ENCODE assay signal across 14 mouse cellular contexts in genomic region chr14:50895407-50895806, GRCm38 (mm10). TPM values are rescaled to one million over a fixed set of nuclear protein-coding genes. Genes with fewer than 3 reads are reported as not detected.
DNase-seq lines count a peak whose midpoint lies in the region; ATAC-seq and TF ChIP-seq lines count a peak whose summit lies in the region.
"Had no signal": no experiment of that assay in that cellular context is flagged by ENCODE, and none has a peak within 500 bp of the region (broad histone marks: within the 10 kb centered on the region; RNA-seq: fewer than 3 reads in every experiment).

No protein-coding gene starts in this region.

- H3K36me3 ChIP-seq in heart, adult 2 months (ENCODE audit: control insufficient read depth, insufficient read depth, low read length): no peaks in the 10 kb centered on the region
- no peaks in the 10 kb centered on the region for H3K36me3 ChIP-seq in heart, embryonic 10.5 days
- H3K36me3 ChIP-seq in liver, postnatal 0 days (replicated peaks; ENCODE audit: insufficient read depth, low read length): no peaks in the 10 kb centered on the region
- H3K36me3 ChIP-seq in liver, embryonic 11.5 days (ENCODE audit: control insufficient read depth, insufficient read depth, low read length): no peaks in the 10 kb centered on the region
- H3K36me3 ChIP-seq in kidney, adult 2 months (ENCODE audit: control insufficient read depth, insufficient read depth, low read length): no peaks in the 10 kb centered on the region
- H3K36me3 ChIP-seq: embryonic facial prominence, embryonic 15.5 days; limb, embryonic 15.5 days; midbrain, embryonic 15.5 days had no signal

- no peak for TF ChIP-seq EP300 in heart, adult 2 months (IDR thresholded peaks at IDR 0.05; ENCODE audit: insufficient read depth, low read depth, low read length)
- TF ChIP-seq EP300 in liver, postnatal 0 days (IDR thresholded peaks at IDR 0.05; ENCODE audit: low read depth): no peak

- TF ChIP-seq CTCF in heart, adult 2 months (IDR thresholded peaks at IDR 0.05): no peak
- no peak for TF ChIP-seq CTCF in liver, postnatal 0 days (IDR thresholded peaks at IDR 0.05; ENCODE audit: low read depth)
- no peak for TF ChIP-seq CTCF in kidney, adult 2 months (conservative IDR thresholded peaks at IDR 0.05; ENCODE audit: insufficient read depth, insufficient read length, low read depth, low read length)

- peaks cover 4% of the 10 kb centered on the region for H3K4me1 ChIP-seq in heart, adult 2 months (ENCODE audit: control insufficient read depth, insufficient read depth, low read length)
- peaks cover 14% of the 10 kb centered on the region for H3K4me1 ChIP-seq in heart, embryonic 10.5 days
- peaks cover 8% of the 10 kb centered on the region for H3K4me1 ChIP-seq in liver, postnatal 0 days (ENCODE audit: insufficient read depth)
- H3K4me1 ChIP-seq in liver, embryonic 11.5 days (replicated peaks; ENCODE audit: control insufficient read depth, insufficient read depth, low read length): 0 out of 2 replicates have a peak, but pooled peaks cover 3% of the 10 kb centered on the region
- no peaks in the 10 kb centered on the region for H3K4me1 ChIP-seq in kidney, adult 2 months (ENCODE audit: control insufficient read depth, insufficient read depth, low read length)

- H3K9me3 ChIP-seq in heart, embryonic 10.5 days: no peaks in the 10 kb centered on the region
- 0 out of 2 replicates have a peak, but pooled peaks cover 3% of the 10 kb centered on the region for H3K9me3 ChIP-seq in liver, postnatal 0 days (ENCODE audit: low read length)
- H3K9me3 ChIP-seq in liver, embryonic 11.5 days (ENCODE audit: control insufficient read depth, low read length): no peaks in the 10 kb centered on the region
- H3K9me3 ChIP-seq: embryonic facial prominence, embryonic 15.5 days; limb, embryonic 15.5 days; midbrain, embryonic 15.5 days had no signal

- H3K4me3 ChIP-seq in heart, adult 2 months: peak overlapping the region; percentile 32
- no peak overlapping the region for H3K4me3 ChIP-seq in heart, embryonic 10.5 days
- H3K4me3 ChIP-seq in liver, postnatal 0 days (ENCODE audit: low read depth, low read length): no peak overlapping the region
- H3K4me3 ChIP-seq in liver, embryonic 11.5 days (ENCODE audit: low read depth, low read length): no peak overlapping the region
- no peak overlapping the region for H3K4me3 ChIP-seq in kidney, adult 2 months (ENCODE audit: insufficient read depth, low read depth, low read length)

- ATAC-seq in liver, postnatal 0 days: no peak
- ATAC-seq in liver, embryonic 11.5 days (replicated peaks; ENCODE audit: low FRiP score): no peak

- no peaks in the 10 kb centered on the region for H3K79me2 ChIP-seq in heart, adult 2 months (replicated peaks; ENCODE audit: control insufficient read depth, insufficient read depth, low read length)

- TF ChIP-seq POLR2A in heart, adult 2 months (IDR thresholded peaks at IDR 0.05; ENCODE audit: insufficient read depth, low read depth, low read length): no peak
- no peak for TF ChIP-seq POLR2A in kidney, adult 2 months (IDR thresholded peaks at IDR 0.05; ENCODE audit: low read depth, low read length)

- no peak overlapping the region for H3K4me2 ChIP-seq in liver, postnatal 0 days (ENCODE audit: low read depth, low read length)
- H3K4me2 ChIP-seq in liver, embryonic 11.5 days: no peak overlapping the region

- intact Hi-C loops in heart, adult 2 months (cut with DNase I): no loop called here

- peak overlapping the region; percentile 91 for H3K27ac ChIP-seq in heart, adult 2 months
- no peak overlapping the region for H3K27ac ChIP-seq in heart, embryonic 10.5 days
- H3K27ac ChIP-seq in liver, postnatal 0 days (ENCODE audit: low read depth): peak overlapping the region; percentile 78
- no peak overlapping the region for H3K27ac ChIP-seq in liver, embryonic 11.5 days (ENCODE audit: low read depth, low read length)
- no peak overlapping the region for H3K27ac ChIP-seq in kidney, adult 2 months (ENCODE audit: insufficient read depth, low read depth, low read length)
- H3K27ac ChIP-seq: embryonic facial prominence, embryonic 15.5 days; kidney, postnatal 0 days; limb, embryonic 15.5 days; midbrain, embryonic 15.5 days had no signal

- H3K9ac ChIP-seq in heart, adult 2 months (ENCODE audit: low read depth, low read length): no peak overlapping the region
- H3K9ac ChIP-seq in liver, postnatal 0 days (replicated peaks): no peak overlapping the region
- no peak overlapping the region for H3K9ac ChIP-seq in liver, embryonic 11.5 days (ENCODE audit: low read depth, low read length)
- H3K9ac ChIP-seq: embryonic facial prominence, embryonic 15.5 days; limb, embryonic 15.5 days had no signal

- no peaks in the 10 kb centered on the region for H3K27me3 ChIP-seq in heart, adult 2 months (ENCODE audit: control insufficient read depth, insufficient read depth, low read length)
- peaks cover 39% of the 10 kb centered on the region for H3K27me3 ChIP-seq in heart, embryonic 10.5 days (ENCODE audit: insufficient read depth, poor library complexity, severe bottlenecking)
- H3K27me3 ChIP-seq in liver, postnatal 0 days (ENCODE audit: insufficient read depth, low read length): no peaks in the 10 kb centered on the region
- peaks cover 12% of the 10 kb centered on the region for H3K27me3 ChIP-seq in liver, embryonic 11.5 days (replicated peaks; ENCODE audit: control insufficient read depth, insufficient read depth, low read length)
- H3K27me3 ChIP-seq in kidney, adult 2 months (replicated peaks; ENCODE audit: control insufficient read depth, insufficient read depth, low read length): no peaks in the 10 kb centered on the region

- no peak for DNase-seq in heart, adult 2 months
- no peak for DNase-seq in heart, embryonic 10.5 days (ENCODE audit: low spot score)
- no peak for DNase-seq in liver, postnatal 0 days
- no peak for DNase-seq in liver, embryonic 11.5 days (ENCODE audit: low spot score)
- DNase-seq in cerebellum, postnatal 14 days: peak; percentile 16 to 29
- DNase-seq in right cerebral cortex, postnatal 10 days (ENCODE audit: low spot score in 2 of 2): no peak
- DNase-seq in kidney, adult 2 months: no peak
- DNase-seq: thymus, postnatal 14 days had no signal

RNA-seq across cellular contexts. Expression of gene Klhl33, which starts 1.9 kb away (rescaled TPM):
- total RNA-seq in heart, adult 2 months (2021): 10 to 100 TPM; 22.3 to 25.8 TPM
- 14.4 and 26.7 TPM in 2 replicates for polyA plus RNA-seq in heart, adult 2 months (2012; rRNA removed)
- 0.19 TPM in 1 of 2 replicates, not detected in the other for polyA plus RNA-seq in heart, embryonic 10.5 days (2016; fragmentation: Nextera tagmentation; extraction: Ambion mirVana)
- polyA plus RNA-seq in liver, postnatal 0 days (2015; fragmentation: Nextera tagmentation; extraction: Ambion mirVana): 0.13 and 0.20 TPM in 2 replicates
- polyA plus RNA-seq in liver, embryonic 11.5 days (2014; fragmentation: Nextera tagmentation; extraction: Ambion mirVana): 0.34 and 0.47 TPM in 2 replicates
- polyA plus RNA-seq in kidney, adult 2 months (2012; rRNA removed): 0.34 and 1.2 TPM in 2 replicates
- total RNA-seq: megakaryocyte-erythroid progenitor cell, adult 5-6 weeks had no signal
- polyA plus RNA-seq: hindbrain, embryonic 11.5 days had no signal

RNA-seq across cellular contexts. Expression of gene Tep1, which starts 25.0 kb away (rescaled TPM):
- total RNA-seq in heart, adult 2 months (2021): 10 to 100 TPM; 10.1 to 12.2 TPM
- polyA plus RNA-seq in heart, adult 2 months (2012; rRNA removed): 11.9 and 14.7 TPM in 2 replicates
- polyA plus RNA-seq in heart, embryonic 10.5 days (2016; fragmentation: Nextera tagmentation; extraction: Ambion mirVana): 4.6 and 6.2 TPM in 2 replicates
- 6.2 and 6.6 TPM in 2 replicates for polyA plus RNA-seq in liver, postnatal 0 days (2015; fragmentation: Nextera tagmentation; extraction: Ambion mirVana)
- polyA plus RNA-seq in liver, embryonic 11.5 days (2014; fragmentation: Nextera tagmentation; extraction: Ambion mirVana): 4.6 and 5.5 TPM in 2 replicates
- polyA plus RNA-seq in kidney, adult 2 months (2012; rRNA removed): 17.6 and 18.8 TPM in 2 replicates

RNA-seq across cellular contexts. Expression of gene Osgep, which starts 29.3 kb away (rescaled TPM):
- total RNA-seq in heart, adult 2 months (2021): 10 to 100 TPM; 67.8 to 70.5 TPM
- polyA plus RNA-seq in heart, adult 2 months (2012; rRNA removed): 84.2 and 89.0 TPM in 2 replicates
- 132 and 145 TPM in 2 replicates for polyA plus RNA-seq in heart, embryonic 10.5 days (2016; fragmentation: Nextera tagmentation; extraction: Ambion mirVana)
- polyA plus RNA-seq in liver, postnatal 0 days (2015; fragmentation: Nextera tagmentation; extraction: Ambion mirVana): 38.5 and 39.5 TPM in 2 replicates
- polyA plus RNA-seq in liver, embryonic 11.5 days (2014; fragmentation: Nextera tagmentation; extraction: Ambion mirVana): 116 and 119 TPM in 2 replicates
- 54.6 and 77.8 TPM in 2 replicates for polyA plus RNA-seq in kidney, adult 2 months (2012; rRNA removed)

RNA-seq across cellular contexts. Expression of gene Apex1, which starts 29.4 kb away (rescaled TPM):
- 10 to 100 TPM; 23.2 to 27.4 TPM for total RNA-seq in heart, adult 2 months (2021)
- polyA plus RNA-seq in heart, adult 2 months (2012; rRNA removed): 18.8 and 31.6 TPM in 2 replicates
- polyA plus RNA-seq in heart, embryonic 10.5 days (2016; fragmentation: Nextera tagmentation; extraction: Ambion mirVana): 220 and 306 TPM in 2 replicates
- 58.0 and 60.1 TPM in 2 replicates for polyA plus RNA-seq in liver, postnatal 0 days (2015; fragmentation: Nextera tagmentation; extraction: Ambion mirVana)
- 251 and 267 TPM in 2 replicates for polyA plus RNA-seq in liver, embryonic 11.5 days (2014; fragmentation: Nextera tagmentation; extraction: Ambion mirVana)
- polyA plus RNA-seq in kidney, adult 2 months (2012; rRNA removed): 24.0 and 31.3 TPM in 2 replicates

RNA-seq across cellular contexts. Expression of gene Pip4p1, which starts 35.2 kb away (rescaled TPM):
- 10 to 100 TPM; 18.6 to 27.8 TPM for total RNA-seq in heart, adult 2 months (2021)
- polyA plus RNA-seq in heart, adult 2 months (2012; rRNA removed): 30.5 and 54.4 TPM in 2 replicates
- 36.1 and 44.7 TPM in 2 replicates for polyA plus RNA-seq in heart, embryonic 10.5 days (2016; fragmentation: Nextera tagmentation; extraction: Ambion mirVana)
- polyA plus RNA-seq in liver, postnatal 0 days (2015; fragmentation: Nextera tagmentation; extraction: Ambion mirVana): 23.6 and 24.2 TPM in 2 replicates
- polyA plus RNA-seq in liver, embryonic 11.5 days (2014; fragmentation: Nextera tagmentation; extraction: Ambion mirVana): 36.9 and 42.2 TPM in 2 replicates
- polyA plus RNA-seq in kidney, adult 2 months (2012; rRNA removed): 68.1 and 79.3 TPM in 2 replicates

Comparison
In these comparisons a context has a peak if more than half of its experiments do, and no peak if none do; other contexts are left out.
1. H3K27ac ChIP-seq: peak in heart, adult 2 months (single experiment) and liver, postnatal 0 days (single experiment); none in heart, embryonic 10.5 days (single experiment), liver, embryonic 11.5 days (single experiment) and kidney, adult 2 months (single experiment).
2. DNase-seq: peak in cerebellum, postnatal 14 days (2 of 2); none in heart, adult 2 months (0 of 2), heart, embryonic 10.5 days (single experiment), liver, postnatal 0 days (single experiment), liver, embryonic 11.5 days (single experiment), right cerebral cortex, postnatal 10 days (0 of 2) and kidney, adult 2 months (single experiment).